Mouse (Mus musculus): ENCODE measurements around the gene Lrrc10. TPM values are rescaled to one million over a fixed set of nuclear protein-coding genes. Genes with fewer than 3 reads are reported as not detected.

Lrrc10 gene
- not detected in 2 replicates for polyA plus RNA-seq (2012; rRNA removed; ENCODE audit: low replicate concordance)

GRCm38 (mm10) chr10:117045175-117046056 is at the start of gene Lrrc10:
Lrrc10 (plus strand) TSS chr10:117045341.

GRCm38 (mm10) chr10:117063254-117064021 is 18.3 kb downstream of the Lrrc10 start, which contains the start of gene Cct2:
Cct2 (minus strand) TSS chr10:117063814.

Other genes with a start within 250 kb of the Lrrc10 start
- gene Myrfl, start 148.4 kb upstream of the Lrrc10 start, polyA plus RNA-seq (2012; rRNA removed; ENCODE audit: low replicate concordance), result 0.09 TPM in 2 replicates
- gene Rab3ip, start 94.6 kb upstream of the Lrrc10 start, polyA plus RNA-seq (2012; rRNA removed; ENCODE audit: low replicate concordance), result 43.9 and 123 TPM in 2 replicates
- not detected in 2 replicates for gene Gm10271, start 72.7 kb upstream of the Lrrc10 start, polyA plus RNA-seq (2012; rRNA removed; ENCODE audit: low replicate concordance)
- gene Best3, start 59.0 kb upstream of the Lrrc10 start, polyA plus RNA-seq (2012; rRNA removed; ENCODE audit: low replicate concordance), result 0.04 TPM in 1 of 2 replicates, not detected in the other
- gene Cct2, start 18.5 kb downstream of the Lrrc10 start, polyA plus RNA-seq (2012; rRNA removed; ENCODE audit: low replicate concordance), result 86.4 and 129 TPM in 2 replicates
- 12.8 and 27.1 TPM in 2 replicates for gene Frs2, start 103.2 kb downstream of the Lrrc10 start, polyA plus RNA-seq (2012; rRNA removed; ENCODE audit: low replicate concordance)
- 15.0 and 26.0 TPM in 2 replicates for gene Yeats4, start 179.2 kb downstream of the Lrrc10 start, polyA plus RNA-seq (2012; rRNA removed; ENCODE audit: low replicate concordance)
- 0.24 TPM in 1 of 2 replicates, not detected in the other for gene 9530003J23Rik, start 193.4 kb downstream of the Lrrc10 start, polyA plus RNA-seq (2012; rRNA removed; ENCODE audit: low replicate concordance)
- 594 and 634 TPM in 2 replicates for gene Lyz2, start 237.0 kb downstream of the Lrrc10 start, polyA plus RNA-seq (2012; rRNA removed; ENCODE audit: low replicate concordance)
- 27.0 and 34.5 TPM in 2 replicates for gene Lyz1, start 247.5 kb downstream of the Lrrc10 start, polyA plus RNA-seq (2012; rRNA removed; ENCODE audit: low replicate concordance)